Mouse (Mus musculus): ENCODE data around the gene Slc52a3. TPM values are rescaled to one million over a fixed set of nuclear protein-coding genes. Genes with fewer than 3 reads are reported as not detected.

Slc52a3 gene
- total and polyA plus RNA-seq, 3 experiments, result 14.8 to 17.0 TPM; not detected in 1

- H3K27me3 ChIP-seq (ENCODE audit: control insufficient read depth in 1 of 2, insufficient read depth in 2 of 2, low read length in 2 of 2), result no peaks in the 10 kb centered on the region
- DNase-seq (ENCODE audit: low read depth, low spot score), result no peak
- peaks cover 0 to 11% of the 10 kb centered on the region in 2 experiments; a peak in 1 of 4 replicates for H3K4me1 ChIP-seq (ENCODE audit: control insufficient read depth in 1 of 2, insufficient read depth in 2 of 2, low read length in 2 of 2)
- peaks cover 0 to 5% of the 10 kb centered on the region in 2 experiments; a peak in 2 of 4 replicates for H3K36me3 ChIP-seq (ENCODE audit: control insufficient read depth in 1 of 2, insufficient read depth in 2 of 2, low read length in 2 of 2)
- no peak overlapping the region for H3K4me3 ChIP-seq (ENCODE audit: control insufficient read depth in 1 of 2, insufficient read depth in 1 of 2, low read depth in 2 of 2, low read length in 2 of 2)
- no peaks in the 10 kb centered on the region for H3K9me3 ChIP-seq (replicated peaks; ENCODE audit: insufficient read depth, low read length)
- H3K27ac ChIP-seq (ENCODE audit: control insufficient read depth, low read depth, low read length), result no peak overlapping the region
- H3K79me2 ChIP-seq (ENCODE audit: control insufficient read depth, insufficient read depth, low read length, poor library complexity), result no peaks in the 10 kb centered on the region
- no peak for TF ChIP-seq POLR2AphosphoS2 (IDR thresholded peaks at IDR 0.05; ENCODE audit: low read length)
- no peak for TF ChIP-seq EP300 (IDR thresholded peaks at IDR 0.05; ENCODE audit: low read depth in 1 of 2, low read length in 2 of 2)
- no peak for TF ChIP-seq E2F4 (IDR thresholded peaks at IDR 0.05; ENCODE audit: borderline replicate concordance, low read depth, low read length)
- TF ChIP-seq POLR2AphosphoS5 (IDR thresholded peaks at IDR 0.05; ENCODE audit: borderline replicate concordance, low read depth, low read length), result no peak
- TF ChIP-seq MAFK (IDR thresholded peaks at IDR 0.05; ENCODE audit: borderline replicate concordance, low read depth, low read length), result no peak
- TF ChIP-seq CTCF (IDR thresholded peaks at IDR 0.05 in 2 of 3, conservative IDR thresholded peaks at IDR 0.05 in 1 of 3; ENCODE audit: control insufficient read depth in 1 of 3, insufficient read depth in 1 of 3, low read depth in 2 of 3, low read length in 3 of 3, poor library complexity in 1 of 3, severe bottlenecking in 1 of 3), result no peak
- TF ChIP-seq ZKSCAN1 (IDR thresholded peaks at IDR 0.05; ENCODE audit: low read depth, low read length), result no peak
- no peak for TF ChIP-seq ZC3H11A (IDR thresholded peaks at IDR 0.05; ENCODE audit: low read depth, low read length)
- TF ChIP-seq MEF2A (IDR thresholded peaks at IDR 0.05; ENCODE audit: extremely low read depth, insufficient replicate concordance, low read depth, low read length, poor library complexity, severe bottlenecking), result no peak
- no peak for TF ChIP-seq GABPA (IDR thresholded peaks at IDR 0.05; ENCODE audit: low read depth, low read length)
- TF ChIP-seq ELF1 (IDR thresholded peaks at IDR 0.05; ENCODE audit: low read depth, low read length), result no peak
- TF ChIP-seq POLR2A (IDR thresholded peaks at IDR 0.05; ENCODE audit: control insufficient read depth in 1 of 2, insufficient read depth in 1 of 2, low read depth in 1 of 2, low read length in 2 of 2, poor library complexity in 1 of 2), result no peak
- TF ChIP-seq CHD1 (IDR thresholded peaks at IDR 0.05; ENCODE audit: low read depth, low read length), result no peak
- TF ChIP-seq SMC3 (IDR thresholded peaks at IDR 0.05; ENCODE audit: low read depth, low read length), result no peak
- no peak for TF ChIP-seq KAT2A (conservative IDR thresholded peaks at IDR 0.05; ENCODE audit: low read depth, low read length)
- TF ChIP-seq NELFE (IDR thresholded peaks at IDR 0.05; ENCODE audit: low read depth, low read length), result no peak
- no peak for TF ChIP-seq NRF1 (IDR thresholded peaks at IDR 0.05; ENCODE audit: insufficient read depth, low read depth, low read length, poor library complexity, severe bottlenecking)
- H3K9ac ChIP-seq (ENCODE audit: control insufficient read depth, low read depth, low read length, poor library complexity, severe bottlenecking), result no peak overlapping the region
Measured at GRCm38 (mm10) chr2:152009061-152009779, 12.9 kb downstream of the Slc52a3 start.

GRCm38 (mm10) chr2:152010251-152010650, 13.9 kb downstream of the Slc52a3 start:
- no peaks in the 10 kb centered on the region for H3K79me2 ChIP-seq (ENCODE audit: control insufficient read depth, insufficient read depth, low read length, poor library complexity)
- H3K9me3 ChIP-seq (replicated peaks; ENCODE audit: insufficient read depth, low read length), result no peaks in the 10 kb centered on the region
- no peak overlapping the region for H3K27ac ChIP-seq (ENCODE audit: control insufficient read depth, low read depth, low read length)
- H3K4me1 ChIP-seq (ENCODE audit: control insufficient read depth in 1 of 2, insufficient read depth in 2 of 2, low read length in 2 of 2), result peaks cover 0 to 11% of the 10 kb centered on the region in 2 experiments; a peak in 1 of 4 replicates
- TF ChIP-seq KAT2A (conservative IDR thresholded peaks at IDR 0.05; ENCODE audit: low read depth, low read length) (no peak), EP300 (IDR thresholded peaks at IDR 0.05; ENCODE audit: low read depth in 1 of 2, low read length in 2 of 2) (peak in 1 of 2 experiments; percentile 52; a peak in 2 of 4 replicates), TCF12 (IDR thresholded peaks at IDR 0.05; ENCODE audit: low read depth, low read length) (0 out of 2 replicates have a peak, but pooled peaks have one; percentile 7)
- H3K36me3 ChIP-seq (ENCODE audit: control insufficient read depth in 1 of 2, insufficient read depth in 2 of 2, low read length in 2 of 2), result peaks cover 0 to 5% of the 10 kb centered on the region in 2 experiments; a peak in 2 of 4 replicates
- H3K4me3 ChIP-seq (ENCODE audit: control insufficient read depth in 1 of 2, insufficient read depth in 1 of 2, low read depth in 2 of 2, low read length in 2 of 2), result no peak overlapping the region
- no peak overlapping the region for H3K9ac ChIP-seq (ENCODE audit: control insufficient read depth, low read depth, low read length, poor library complexity, severe bottlenecking)
- H3K27me3 ChIP-seq (ENCODE audit: control insufficient read depth in 1 of 2, insufficient read depth in 2 of 2, low read length in 2 of 2), result no peaks in the 10 kb centered on the region
- no peak for DNase-seq (ENCODE audit: low read depth, low spot score)
